Mouse (Mus musculus) spleen, embryonic (tissue): ENCODE measurements around the gene Olfr1499.
"Not testable (repeated sequence)": the region's sequence is repeated elsewhere in the genome, so short reads cannot be mapped to it uniquely, and the experiment has no call there.

Source experiments
- CTCF ChIA-PET: fragments of 350-600 bp; sonication (Branson Sonifier 250); formaldehyde crosslinking; loops from one replicate; lab custom pipeline; 2022; lab: Charles Lee

The Olfr1499 gene

GRCm38 (mm10) chr19:13819347-13819746, at the start of gene Olfr1499:
Gene Olfr1499 (minus strand): TSS chr19:13819447.
- CTCF ChIA-PET = no interaction called here

GRCm38 (mm10) chr19:13861495-13861894, 42.2 kb upstream of the Olfr1499 start, which contains the start of gene Olfr1502:
Gene Olfr1502 (plus strand): TSS chr19:13861795.
- CTCF ChIA-PET = no interaction called here

DNA sequence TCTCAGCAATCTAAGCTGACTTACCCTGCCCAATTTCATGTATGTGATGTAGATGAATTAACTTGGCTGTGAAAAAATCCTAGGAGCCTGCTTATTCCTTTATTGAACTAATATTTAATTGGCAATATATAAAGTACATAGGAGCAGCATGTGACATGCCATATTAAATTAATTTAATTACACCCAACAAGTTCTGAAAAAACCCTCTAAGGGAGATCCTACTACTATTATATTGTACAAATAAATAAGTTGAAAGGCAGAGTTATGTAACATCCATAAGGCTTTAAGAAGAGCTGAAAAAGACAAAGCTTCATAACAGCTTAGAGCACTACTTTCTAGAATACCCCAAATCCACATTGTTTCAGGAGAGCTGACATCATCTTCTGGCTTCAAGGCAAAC, 31.3 kb upstream of the Olfr1499 start, which contains the start of gene Olfr1501:
Olfr1501 (minus strand) TSS at position 101 of the 400 bp plus-strand sequence.
- CTCF ChIA-PET = not testable (repeated sequence)

- CTCF ChIA-PET = no interaction called here
These were observed 11.1 kb upstream of the Olfr1499 start, which contains the start of gene Olfr1500 for GRCm38 (mm10) chr19:13830388-13830787. Gene Olfr1500 (minus strand): TSS chr19:13830488.

- CTCF ChIA-PET = no interaction called here
These were observed 9.2 kb upstream of the Olfr1499 start for GRCm38 (mm10) chr19:13828447-13828846.

GRCm38 (mm10) chr19:13820847-13821246, 1.6 kb upstream of the Olfr1499 start:
- CTCF ChIA-PET = interaction anchor here (0.6 kb wide), 1 partner anchor 10 kb away, joined by 3 read pairs; no protein-coding TSS in a partner anchor

- CTCF ChIA-PET = no interaction called here
These were observed 420 bp downstream of the Olfr1499 start for GRCm38 (mm10) chr19:13818827-13819226.

DNA sequence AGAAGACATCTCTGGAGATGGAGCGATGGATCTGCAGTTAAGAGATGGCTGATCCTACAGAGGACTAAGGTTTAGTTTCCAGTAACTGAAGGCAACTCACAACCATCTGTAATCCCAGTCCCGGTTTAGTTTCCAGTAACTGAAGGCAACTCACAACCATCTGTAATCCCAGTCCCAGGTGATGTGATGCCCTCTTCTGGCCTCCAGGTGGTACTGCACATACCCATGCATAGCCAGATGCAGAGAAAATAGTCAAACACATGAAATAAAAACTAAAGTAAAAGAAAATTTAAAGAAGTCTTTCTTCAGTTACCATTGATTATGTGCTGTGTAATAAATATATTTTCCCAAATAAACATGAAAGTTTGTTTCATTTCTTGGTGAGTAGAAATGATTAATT, 6.4 kb downstream of the Olfr1499 start:
- CTCF ChIA-PET = no interaction called here

DNA sequence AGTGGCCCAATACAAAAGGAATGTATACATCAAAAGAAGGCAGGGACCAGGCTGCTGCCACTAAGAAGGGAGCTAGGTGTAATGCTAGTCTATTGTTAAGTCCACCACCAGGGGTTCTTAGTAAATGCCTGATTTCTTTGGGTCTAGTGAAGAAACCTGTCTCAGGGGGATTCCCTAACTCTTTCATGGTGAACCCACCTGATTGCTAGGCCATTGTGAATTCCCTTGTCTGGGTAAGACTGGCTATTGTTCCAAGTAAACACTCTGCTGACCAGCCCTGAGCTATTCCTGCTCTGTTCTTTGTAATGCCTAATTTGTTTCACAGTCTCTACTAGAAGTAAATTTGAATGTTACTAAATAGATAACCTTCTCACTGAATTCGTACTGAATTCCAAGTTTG, 13.8 kb downstream of the Olfr1499 start:
- CTCF ChIA-PET = not testable (repeated sequence)

DNA sequence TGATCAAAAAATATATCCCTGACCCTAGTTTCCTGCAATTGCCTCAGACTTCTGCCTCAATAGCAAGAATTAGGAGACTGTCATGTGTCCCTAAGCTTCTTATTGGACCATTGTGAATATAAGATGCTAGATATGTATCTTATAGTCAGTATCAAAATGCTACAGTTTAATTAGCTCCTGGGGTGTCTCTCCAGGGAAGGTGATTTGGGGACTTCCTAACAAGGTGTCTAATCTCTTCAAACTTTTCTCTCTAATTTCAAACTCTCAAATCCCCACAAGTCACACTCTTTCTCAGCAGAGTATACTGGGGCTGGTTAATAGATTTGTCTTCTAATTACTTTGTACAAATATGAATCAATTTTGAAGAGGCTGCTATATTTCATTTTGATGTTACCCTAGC, 21.1 kb downstream of the Olfr1499 start, which contains the start of gene Olfr1497:
Olfr1497 (minus strand) TSS at position 101 of the 400 bp plus-strand sequence.
- CTCF ChIA-PET = no interaction called here

- CTCF ChIA-PET = no interaction called here
These were observed 41.7 kb downstream of the Olfr1499 start, which contains the start of gene Olfr1496 for GRCm38 (mm10) chr19:13777578-13777977. Gene Olfr1496 (plus strand): TSS chr19:13777878.

DNA sequence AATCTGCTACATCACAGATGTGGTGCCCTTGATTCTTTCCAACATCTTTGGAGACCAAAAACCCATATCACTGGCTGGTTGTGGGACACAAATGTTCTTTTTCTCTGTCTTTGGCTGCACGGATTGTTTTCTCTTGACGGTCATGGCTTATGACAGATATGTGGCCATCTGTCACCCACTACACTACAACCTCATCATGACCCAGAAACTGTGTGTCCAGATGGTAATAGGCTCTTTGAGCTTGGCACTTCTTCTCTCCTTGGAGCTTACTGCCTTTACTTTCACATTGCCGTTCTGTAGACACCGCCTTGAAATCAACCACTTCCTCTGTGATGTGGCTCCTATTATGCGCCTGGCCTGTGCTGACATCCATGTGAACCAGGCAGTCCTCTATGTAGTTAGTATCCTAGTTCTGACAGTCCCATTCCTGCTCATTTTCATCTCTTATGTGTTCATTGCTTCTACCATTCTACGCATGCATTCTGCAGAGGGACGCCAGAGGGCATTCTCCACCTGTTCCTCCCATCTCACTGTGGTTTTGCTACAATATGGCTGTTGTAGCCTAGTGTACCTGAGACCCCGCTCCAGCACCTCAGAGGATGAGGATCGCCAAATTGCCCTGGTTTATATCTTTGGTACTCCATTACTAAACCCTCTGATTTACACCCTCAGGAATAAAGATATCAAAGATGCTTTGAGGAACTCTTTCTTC, 50.5 kb downstream of the Olfr1499 start:
- CTCF ChIA-PET = no interaction called here

DNA sequence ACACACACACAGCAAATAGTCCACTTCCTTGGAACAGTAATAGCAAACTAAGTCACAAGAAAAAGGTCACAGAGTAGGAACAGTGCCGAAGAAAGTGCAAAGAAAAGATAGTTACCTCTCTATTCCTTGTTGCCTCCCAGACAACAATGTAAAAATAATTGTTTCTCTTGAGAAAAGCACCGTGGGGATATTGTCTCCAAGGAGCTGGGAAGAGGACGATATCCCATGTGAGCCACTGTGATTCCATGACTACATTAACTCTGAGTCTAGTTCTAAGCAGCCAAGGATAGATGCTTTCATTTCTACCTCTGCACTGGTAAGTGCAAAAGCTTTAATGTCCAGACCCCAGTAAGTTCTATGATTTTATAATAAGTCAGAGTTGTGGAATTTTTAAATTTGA, 54.9 kb downstream of the Olfr1499 start, which contains the start of gene Olfr1495:
Olfr1495 (plus strand) TSS at position 301 of the 400 bp plus-strand sequence.
- CTCF ChIA-PET = no interaction called here
